Mouse (Mus musculus): ENCODE results near the gene Ttc19. TPM values are rescaled to one million over a fixed set of nuclear protein-coding genes. Genes with fewer than 3 reads are reported as not detected.
A peak's percentile ranks its signal among the peaks of the same experiment; 100 is the strongest.

Gene Ttc19
- polyA plus RNA-seq, 2 experiments = 16.7 TPM

- Histone ChIP-seq H3K4me3 (replicated peaks; ENCODE audit: low read length) (no peak overlapping the region), H3K4me1 (ENCODE audit: control insufficient read depth, insufficient read depth, low read length) (no peaks in the 10 kb centered on the region), H3K9me3 (ENCODE audit: control insufficient read depth, low read length) (no peaks in the 10 kb centered on the region), H3K27me3 (ENCODE audit: control insufficient read depth, insufficient read depth, low read length) (no peaks in the 10 kb centered on the region), H3K36me3 (ENCODE audit: control insufficient read depth, insufficient read depth, low read length) (peaks cover 73% of the 10 kb centered on the region), H3K9ac (ENCODE audit: low read depth, low read length, severe bottlenecking) (no peak overlapping the region), H3K27ac (replicated peaks; ENCODE audit: low read depth, low read length) (no peak overlapping the region), H3K4me2 (replicated peaks; ENCODE audit: low read depth, low read length, severe bottlenecking) (no peak overlapping the region)
- ATAC-seq (ENCODE audit: low FRiP score, low read depth) = no peak
- TF ChIP-seq POLR2A (IDR thresholded peaks at IDR 0.05; ENCODE audit: borderline replicate concordance, extremely low read depth, insufficient read depth, insufficient read length) = no peak
- DNase-seq (ENCODE audit: low spot score) = no peak
- WGBS = 94% methylated on average over 5 of the region's 5 CpGs
Measured at GRCm38 (mm10) chr11:62314984-62315383, 33.7 kb downstream of the Ttc19 start.

- Histone ChIP-seq H3K4me3 (replicated peaks; ENCODE audit: low read length) (no peak overlapping the region), H3K4me1 (ENCODE audit: control insufficient read depth, insufficient read depth, low read length) (no peaks in the 10 kb centered on the region), H3K36me3 (ENCODE audit: control insufficient read depth, insufficient read depth, low read length) (peaks cover 96% of the 10 kb centered on the region), H3K27ac (replicated peaks; ENCODE audit: low read depth, low read length) (no peak overlapping the region), H3K4me2 (replicated peaks; ENCODE audit: low read depth, low read length, severe bottlenecking) (no peak overlapping the region), H3K27me3 (ENCODE audit: control insufficient read depth, insufficient read depth, low read length) (no peaks in the 10 kb centered on the region), H3K9me3 (ENCODE audit: control insufficient read depth, low read length) (no peaks in the 10 kb centered on the region), H3K9ac (ENCODE audit: low read depth, low read length, severe bottlenecking) (no peak overlapping the region)
- 89% methylated on average over 11 of the region's 11 CpGs for WGBS
- ATAC-seq (ENCODE audit: low FRiP score, low read depth) (no peak), DNase-seq (ENCODE audit: low spot score) (no peak)
- no peak for TF ChIP-seq POLR2A (IDR thresholded peaks at IDR 0.05; ENCODE audit: borderline replicate concordance, extremely low read depth, insufficient read depth, insufficient read length)
Measured at GRCm38 (mm10) chr11:62317746-62318145, 36.5 kb downstream of the Ttc19 start.

GRCm38 (mm10) chr11:62320097-62320496 is 38.8 kb downstream of the Ttc19 start:
- DNase-seq (ENCODE audit: low spot score) (no peak), ATAC-seq (ENCODE audit: low FRiP score, low read depth) (no peak)
- H3K9ac ChIP-seq (ENCODE audit: low read depth, low read length, severe bottlenecking) = no peak overlapping the region
- peaks cover 94% of the 10 kb centered on the region for H3K36me3 ChIP-seq (ENCODE audit: control insufficient read depth, insufficient read depth, low read length)
- no peak overlapping the region for H3K4me2 ChIP-seq (replicated peaks; ENCODE audit: low read depth, low read length, severe bottlenecking)
- TF ChIP-seq POLR2A (IDR thresholded peaks at IDR 0.05; ENCODE audit: borderline replicate concordance, extremely low read depth, insufficient read depth, insufficient read length) = no peak
- no peaks in the 10 kb centered on the region for H3K27me3 ChIP-seq (ENCODE audit: control insufficient read depth, insufficient read depth, low read length)
- no peaks in the 10 kb centered on the region for H3K4me1 ChIP-seq (ENCODE audit: control insufficient read depth, insufficient read depth, low read length)
- H3K27ac ChIP-seq (replicated peaks; ENCODE audit: low read depth, low read length) = no peak overlapping the region
- no peaks in the 10 kb centered on the region for H3K9me3 ChIP-seq (ENCODE audit: control insufficient read depth, low read length)
- WGBS = 83% methylated on average over 3 of the region's 3 CpGs
- H3K4me3 ChIP-seq (replicated peaks; ENCODE audit: low read length) = no peak overlapping the region

- H3K4me2 ChIP-seq (replicated peaks; ENCODE audit: low read depth, low read length, severe bottlenecking) = no peak overlapping the region
- H3K9ac ChIP-seq (ENCODE audit: low read depth, low read length, severe bottlenecking) = no peak overlapping the region
- no peak for TF ChIP-seq POLR2A (IDR thresholded peaks at IDR 0.05; ENCODE audit: borderline replicate concordance, extremely low read depth, insufficient read depth, insufficient read length)
- no peak overlapping the region for H3K4me3 ChIP-seq (replicated peaks; ENCODE audit: low read length)
- ATAC-seq (ENCODE audit: low FRiP score, low read depth) = no peak
- no peaks in the 10 kb centered on the region for H3K4me1 ChIP-seq (ENCODE audit: control insufficient read depth, insufficient read depth, low read length)
- H3K9me3 ChIP-seq (ENCODE audit: control insufficient read depth, low read length) = no peaks in the 10 kb centered on the region
- no peak for DNase-seq (ENCODE audit: low spot score)
- peaks cover 92% of the 10 kb centered on the region for H3K36me3 ChIP-seq (ENCODE audit: control insufficient read depth, insufficient read depth, low read length)
- 87% methylated on average over 3 of the region's 3 CpGs for WGBS
- H3K27ac ChIP-seq (replicated peaks; ENCODE audit: low read depth, low read length) = no peak overlapping the region
- H3K27me3 ChIP-seq (ENCODE audit: control insufficient read depth, insufficient read depth, low read length) = no peaks in the 10 kb centered on the region
Measured at GRCm38 (mm10) chr11:62323659-62324058, 42.4 kb downstream of the Ttc19 start.

- no peak overlapping the region for H3K4me2 ChIP-seq (replicated peaks; ENCODE audit: low read depth, low read length, severe bottlenecking)
- H3K27me3 ChIP-seq (ENCODE audit: control insufficient read depth, insufficient read depth, low read length) = no peaks in the 10 kb centered on the region
- H3K4me3 ChIP-seq (replicated peaks; ENCODE audit: low read length) = no peak overlapping the region
- H3K4me1 ChIP-seq (ENCODE audit: control insufficient read depth, insufficient read depth, low read length) = no peaks in the 10 kb centered on the region
- DNase-seq (ENCODE audit: low spot score) = peak; percentile 34
- H3K9ac ChIP-seq (ENCODE audit: low read depth, low read length, severe bottlenecking) = no peak overlapping the region
- H3K9me3 ChIP-seq (ENCODE audit: control insufficient read depth, low read length) = no peaks in the 10 kb centered on the region
- WGBS = 74% methylated on average over 5 of the region's 5 CpGs
- ATAC-seq (ENCODE audit: low FRiP score, low read depth) = no peak
- TF ChIP-seq POLR2A (IDR thresholded peaks at IDR 0.05; ENCODE audit: borderline replicate concordance, extremely low read depth, insufficient read depth, insufficient read length) = no peak
- H3K36me3 ChIP-seq (ENCODE audit: control insufficient read depth, insufficient read depth, low read length) = peaks cover 92% of the 10 kb centered on the region
- no peak overlapping the region for H3K27ac ChIP-seq (replicated peaks; ENCODE audit: low read depth, low read length)
Measured at GRCm38 (mm10) chr11:62331141-62331540, 49.9 kb downstream of the Ttc19 start.

DNA sequence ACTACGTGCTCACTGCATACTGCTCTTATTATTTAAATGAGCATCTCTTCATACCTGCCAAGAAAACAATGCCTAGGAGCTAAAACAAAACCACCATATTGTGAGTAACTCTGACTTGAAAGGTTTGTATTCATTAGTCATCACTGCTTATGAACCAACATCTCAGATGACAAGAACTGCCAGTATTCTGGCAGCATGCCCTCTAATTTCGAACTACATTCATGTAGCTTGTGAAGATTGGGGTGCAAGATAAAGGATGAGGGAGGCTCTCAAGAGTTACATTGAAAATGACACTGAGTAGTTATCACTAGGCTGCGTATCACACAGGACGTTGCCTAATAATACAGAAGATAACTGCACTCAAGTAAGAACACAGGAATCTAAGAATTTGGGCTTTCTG is 51.0 kb downstream of the Ttc19 start:
- H3K27me3 ChIP-seq (ENCODE audit: control insufficient read depth, insufficient read depth, low read length) = no peaks in the 10 kb centered on the region
- WGBS = 94% methylated on average over 4 of the region's 4 CpGs
- no peak overlapping the region for H3K9ac ChIP-seq (ENCODE audit: low read depth, low read length, severe bottlenecking)
- H3K4me2 ChIP-seq (replicated peaks; ENCODE audit: low read depth, low read length, severe bottlenecking) = no peak overlapping the region
- H3K36me3 ChIP-seq (ENCODE audit: control insufficient read depth, insufficient read depth, low read length) = peaks cover 92% of the 10 kb centered on the region
- H3K9me3 ChIP-seq (ENCODE audit: control insufficient read depth, low read length) = no peaks in the 10 kb centered on the region
- H3K4me3 ChIP-seq (replicated peaks; ENCODE audit: low read length) = no peak overlapping the region
- H3K4me1 ChIP-seq (ENCODE audit: control insufficient read depth, insufficient read depth, low read length) = no peaks in the 10 kb centered on the region
- no peak for ATAC-seq (ENCODE audit: low FRiP score, low read depth)
- TF ChIP-seq POLR2A (IDR thresholded peaks at IDR 0.05; ENCODE audit: borderline replicate concordance, extremely low read depth, insufficient read depth, insufficient read length) = no peak
- DNase-seq (ENCODE audit: low spot score) = no peak
- H3K27ac ChIP-seq (replicated peaks; ENCODE audit: low read depth, low read length) = no peak overlapping the region

All from limb, embryonic 14.5 days (tissue).